Mouse (Mus musculus) right cerebral cortex, postnatal 25 days (tissue): ENCODE results near the gene Tsga8.

Source experiments
- DNase-seq: peaks from one replicate; pipeline ENCODE4 v3.0.0; 2022

The Tsga8 gene

GRCm38 (mm10) chrX:83487598-83487997 lies at the start of gene Tsga8:
Gene Tsga8, minus strand, starts transcription at chrX:83487924.
- DNase-seq = no peak
